Mouse (Mus musculus) midbrain, embryonic 13.5 days (tissue): Measurements from ENCODE around the gene Meiob. TPM values are rescaled to one million over a fixed set of nuclear protein-coding genes. Genes with fewer than 3 reads are reported as not detected.

Experiments
- ATAC-seq: fragments of 200-750 bp; cut with Nextera tagmentation; 2 replicates; pipeline ENCODE4 v1.8.0; 2017; ENCODE audit warnings: mild to moderate bottlenecking, moderate TSS enrichment, moderate library complexity
- H3K27ac ChIP-seq: fragments of 300-500 bp; sonication (generic); 2 replicates; pipeline ENCODE4 v1.5.1; 2015; ENCODE audit warnings: inconsistent platforms, mild to moderate bottlenecking, moderate library complexity
- H3K27me3 ChIP-seq: fragments of 300-500 bp; sonication (generic); 2 replicates; pipeline ENCODE4 v1.6.1; 2015; ENCODE audit warnings: mild to moderate bottlenecking, inconsistent platforms
- H3K36me3 ChIP-seq: fragments of 300-500 bp; sonication (generic); 2 replicates; pipeline ENCODE4 v1.6.1; 2015; ENCODE audit warnings: mild to moderate bottlenecking, inconsistent platforms
- H3K4me1 ChIP-seq: fragments of 300-500 bp; sonication (generic); replicated peaks from 2 replicates; pipeline ENCODE4 v1.6.1; 2015; ENCODE audit warnings: inconsistent platforms
- H3K4me2 ChIP-seq: fragments of 300-500 bp; sonication (generic); replicated peaks from 2 replicates; pipeline ENCODE4 v1.6.1; 2015; ENCODE audit warnings: moderate library complexity, mild to moderate bottlenecking, inconsistent platforms
- H3K4me3 ChIP-seq: fragments of 300-500 bp; sonication (generic); replicated peaks from 2 replicates; pipeline ENCODE4 v1.5.1; 2015; ENCODE audit warnings: mild to moderate bottlenecking, inconsistent platforms
- H3K9ac ChIP-seq: fragments of 300-500 bp; sonication (generic); replicated peaks from 2 replicates; pipeline ENCODE4 v1.6.1; 2015; ENCODE audit warnings: mild to moderate bottlenecking, inconsistent platforms
- H3K9me3 ChIP-seq: fragments of 300-500 bp; sonication (generic); 2 replicates; pipeline ENCODE4 v1.6.1; 2016; ENCODE audit warnings: mild to moderate bottlenecking, inconsistent platforms
- WGBS: fragments of 180-500 bp; shearing (Covaris S2); methylation state at CpG from one replicate; pipeline ENCODE4 v1.1.7; 2015; 5-methylcytosine and 5-hydroxymethylcytosine counted together
- polyA plus RNA-seq: library from polyadenylated mRNA; unstranded; fragments of >200 nt; fragmentation: Nextera tagmentation; extraction: Ambion mirVana; gene quantifications from 2 replicates; pipeline ENCODE4 v1.2.1, GENCODE M21; 2015

Meiob gene
- polyA plus RNA-seq, 1 experiment from 2014 or later, result not detected

DNA sequence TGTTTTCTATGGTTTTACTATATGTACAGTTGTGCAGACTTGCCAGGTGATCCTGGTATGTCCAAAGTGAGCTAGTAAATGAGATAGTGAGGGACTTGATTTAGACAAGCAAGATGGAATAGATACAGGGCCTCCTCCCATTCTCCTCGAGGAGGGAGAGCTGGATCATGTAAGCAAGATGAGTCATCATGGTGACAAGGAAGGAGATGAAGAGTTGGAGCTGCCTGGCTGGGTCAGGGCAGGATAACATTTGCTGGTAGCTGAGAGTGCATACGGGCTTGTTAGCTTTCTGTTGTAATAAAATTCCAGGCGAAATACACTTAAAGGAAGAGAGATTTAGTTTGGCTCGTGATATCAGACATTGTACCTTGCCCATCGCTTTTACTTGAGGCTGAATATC lies 36.3 kb downstream of the Meiob start:
- H3K4me1 ChIP-seq, result no peaks in the 10 kb centered on the region
- H3K4me3 ChIP-seq, result no peak overlapping the region
- H3K4me2 ChIP-seq, result no peak overlapping the region
- ATAC-seq, result no peak
- H3K36me3 ChIP-seq, result no peaks in the 10 kb centered on the region
- 69% methylated on average over 5 of the region's 5 CpGs for WGBS
- no peak overlapping the region for H3K9ac ChIP-seq
- H3K27me3 ChIP-seq, result peaks cover 18% of the 10 kb centered on the region; the same call in 1 of the 2 replicates
- H3K27ac ChIP-seq, result no peak overlapping the region
- no peaks in the 10 kb centered on the region for H3K9me3 ChIP-seq

DNA sequence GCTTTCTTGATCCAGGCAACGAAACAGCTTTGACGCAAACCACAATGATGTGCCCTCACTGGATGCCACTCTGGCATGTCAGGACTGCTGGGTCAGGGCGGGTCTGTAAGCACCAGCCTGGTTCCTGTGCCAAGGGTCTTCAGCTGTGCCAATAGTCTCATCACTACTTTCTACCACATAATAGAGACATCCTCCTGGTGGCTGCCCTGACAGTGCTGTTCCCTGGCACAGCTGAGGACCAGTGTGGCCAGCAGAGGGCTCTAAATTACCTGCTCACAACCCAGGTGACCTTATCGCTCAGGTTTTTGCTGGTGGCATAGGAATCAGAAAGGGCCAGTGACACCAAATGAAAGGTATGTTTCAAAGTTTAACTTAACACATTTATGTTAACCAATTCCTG lies 37.0 kb downstream of the Meiob start:
- 58% methylated on average over 4 of the region's 4 CpGs for WGBS
- Histone ChIP-seq H3K27me3 (peaks cover 18% of the 10 kb centered on the region; the same call in 1 of the 2 replicates), H3K9me3 (no peaks in the 10 kb centered on the region), H3K4me2 (no peak overlapping the region), H3K36me3 (no peaks in the 10 kb centered on the region), H3K27ac (no peak overlapping the region), H3K4me1 (no peaks in the 10 kb centered on the region), H3K9ac (no peak overlapping the region), H3K4me3 (no peak overlapping the region)
- ATAC-seq, result no peak

DNA sequence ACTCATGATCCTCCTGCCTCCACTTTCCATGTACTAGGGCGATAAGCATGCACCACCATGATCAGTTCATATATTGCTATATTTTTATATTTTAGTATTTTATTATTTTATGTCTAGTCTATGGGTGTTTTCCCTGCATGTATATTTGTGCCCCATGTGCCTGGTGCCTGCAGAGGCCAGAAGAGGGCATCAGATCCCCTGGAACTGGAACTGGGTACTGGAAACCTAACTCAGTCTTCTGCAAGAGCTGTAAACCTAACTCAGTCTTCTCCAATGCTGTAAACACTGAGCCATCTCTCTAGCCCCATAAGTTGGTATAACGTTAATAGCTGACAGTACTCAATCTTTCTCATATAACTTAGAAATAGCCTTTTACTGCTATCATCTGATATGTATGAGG lies 38.5 kb downstream of the Meiob start:
- Histone ChIP-seq H3K4me2 (no peak overlapping the region), H3K9me3 (no peaks in the 10 kb centered on the region), H3K9ac (no peak overlapping the region), H3K36me3 (no peaks in the 10 kb centered on the region), H3K27me3 (peaks cover 12% of the 10 kb centered on the region; the same call in 1 of the 2 replicates), H3K4me3 (no peak overlapping the region), H3K27ac (no peak overlapping the region), H3K4me1 (no peaks in the 10 kb centered on the region)
- ATAC-seq, result no peak
- WGBS, result 58% methylated on average over 2 of the region's 2 CpGs

DNA sequence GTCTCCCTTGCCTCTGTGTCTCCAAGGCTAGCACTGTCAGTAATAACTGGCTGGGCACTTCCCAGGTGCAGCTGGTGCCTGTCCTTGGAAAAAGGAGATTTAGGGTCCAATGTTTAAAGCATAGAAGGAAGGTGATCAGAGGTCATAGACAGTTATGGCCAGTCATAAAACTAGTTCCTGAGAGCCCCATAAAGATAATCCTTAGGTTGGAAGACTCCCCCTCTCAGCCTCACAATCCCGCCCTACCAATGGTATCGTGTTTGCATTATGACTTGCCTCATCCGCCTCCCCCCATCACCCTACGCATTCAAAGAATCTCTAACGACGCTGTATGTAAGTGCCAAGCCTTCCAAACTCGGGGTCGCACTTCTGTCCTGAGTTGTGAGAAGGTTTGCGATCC lies 40.4 kb downstream of the Meiob start:
- H3K4me1 ChIP-seq, result peaks cover 13% of the 10 kb centered on the region
- H3K9me3 ChIP-seq, result no peaks in the 10 kb centered on the region
- H3K9ac ChIP-seq, result no peak overlapping the region
- 55% methylated on average over 9 of the region's 9 CpGs for WGBS
- no peak overlapping the region for H3K4me3 ChIP-seq
- H3K36me3 ChIP-seq, result no peaks in the 10 kb centered on the region
- H3K4me2 ChIP-seq, result no peak overlapping the region
- ATAC-seq, result no peak
- no peak overlapping the region for H3K27ac ChIP-seq
- H3K27me3 ChIP-seq, result peaks cover 12% of the 10 kb centered on the region; the same call in 1 of the 2 replicates

DNA sequence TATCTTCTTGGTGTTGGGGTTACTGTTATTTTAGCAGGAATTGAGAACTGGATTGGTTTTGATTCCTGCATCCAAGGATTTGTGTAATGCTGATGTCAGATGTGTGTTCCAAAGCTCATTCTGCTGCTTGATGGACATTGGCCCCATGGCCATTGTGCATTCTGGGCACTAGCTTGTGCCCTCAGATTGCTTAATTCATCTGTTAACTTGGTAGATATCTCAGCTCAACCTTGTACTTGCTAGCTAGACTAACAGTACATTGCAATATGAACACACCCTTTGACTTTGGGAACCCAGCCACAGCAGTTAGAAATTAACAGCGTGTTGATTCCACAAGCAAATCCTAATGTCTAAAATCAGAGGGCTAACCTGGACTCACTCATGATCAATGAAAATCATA lies 43.3 kb downstream of the Meiob start:
- Histone ChIP-seq H3K36me3 (no peaks in the 10 kb centered on the region), H3K27me3 (peaks cover 14% of the 10 kb centered on the region), H3K4me1 (peaks cover 25% of the 10 kb centered on the region), H3K9ac (no peak overlapping the region), H3K4me3 (no peak overlapping the region), H3K4me2 (no peak overlapping the region), H3K9me3 (no peaks in the 10 kb centered on the region), H3K27ac (no peak overlapping the region)
- WGBS, result 94% methylated on average over 1 of the region's 1 CpGs
- no peak for ATAC-seq

DNA sequence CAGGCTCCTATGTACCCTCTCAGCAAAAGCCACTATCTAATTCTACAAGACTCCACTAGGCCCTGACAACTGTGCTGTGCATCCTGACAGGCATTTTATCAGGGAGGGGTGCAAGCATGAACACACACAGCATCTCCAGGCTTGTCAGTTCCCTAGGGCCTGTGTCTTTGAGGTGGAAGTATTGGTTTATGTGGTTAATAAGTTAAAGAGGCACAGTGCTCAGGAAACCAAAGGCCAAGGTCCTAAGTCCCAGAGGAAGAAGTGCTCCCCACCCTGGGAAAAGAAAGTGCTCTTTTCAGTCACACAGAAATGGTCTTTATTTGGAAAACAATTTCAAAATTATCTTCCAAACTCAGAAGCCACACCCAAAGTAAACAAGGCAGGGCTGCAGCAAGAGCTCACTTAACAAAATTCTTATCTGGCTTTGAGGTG lies 44.5 kb downstream of the Meiob start:
- Histone ChIP-seq H3K4me3 (peak overlapping the region; percentile 81; the same call in 1 of the 2 replicates), H3K9ac (no peak overlapping the region)
- ATAC-seq, result no peak

DNA sequence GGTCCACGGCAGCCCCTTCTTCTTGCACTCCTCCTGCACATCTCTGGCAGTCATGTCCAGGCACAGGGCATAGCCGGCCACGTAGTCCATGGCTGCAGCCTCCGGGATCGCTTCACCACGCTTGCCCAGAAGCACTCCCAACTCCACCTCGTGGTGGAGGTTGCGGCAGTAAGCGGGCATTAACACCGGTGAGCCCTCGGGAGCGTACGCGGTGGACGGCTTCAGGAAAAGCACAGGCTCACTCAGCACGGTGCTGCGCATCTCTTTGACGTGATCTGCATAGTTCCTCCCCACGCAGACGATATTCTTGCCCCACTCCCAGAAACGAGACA lies 45.6 kb downstream of the Meiob start:
- no peak for ATAC-seq
- peak overlapping the region; percentile 94 for H3K4me2 ChIP-seq
- 0% methylated on average over 21 of the region's 21 CpGs for WGBS

More for the DNA sequence above, 44.5 kb downstream of the Meiob start:
- Histone ChIP-seq H3K27ac (no peak overlapping the region), H3K27me3 (peaks cover 14% of the 10 kb centered on the region), H3K4me2 (peak overlapping the region; percentile 94), H3K4me1 (peaks cover 25% of the 10 kb centered on the region), H3K9me3 (no peaks in the 10 kb centered on the region), H3K36me3 (peaks cover 10% of the 10 kb centered on the region)

DNA sequence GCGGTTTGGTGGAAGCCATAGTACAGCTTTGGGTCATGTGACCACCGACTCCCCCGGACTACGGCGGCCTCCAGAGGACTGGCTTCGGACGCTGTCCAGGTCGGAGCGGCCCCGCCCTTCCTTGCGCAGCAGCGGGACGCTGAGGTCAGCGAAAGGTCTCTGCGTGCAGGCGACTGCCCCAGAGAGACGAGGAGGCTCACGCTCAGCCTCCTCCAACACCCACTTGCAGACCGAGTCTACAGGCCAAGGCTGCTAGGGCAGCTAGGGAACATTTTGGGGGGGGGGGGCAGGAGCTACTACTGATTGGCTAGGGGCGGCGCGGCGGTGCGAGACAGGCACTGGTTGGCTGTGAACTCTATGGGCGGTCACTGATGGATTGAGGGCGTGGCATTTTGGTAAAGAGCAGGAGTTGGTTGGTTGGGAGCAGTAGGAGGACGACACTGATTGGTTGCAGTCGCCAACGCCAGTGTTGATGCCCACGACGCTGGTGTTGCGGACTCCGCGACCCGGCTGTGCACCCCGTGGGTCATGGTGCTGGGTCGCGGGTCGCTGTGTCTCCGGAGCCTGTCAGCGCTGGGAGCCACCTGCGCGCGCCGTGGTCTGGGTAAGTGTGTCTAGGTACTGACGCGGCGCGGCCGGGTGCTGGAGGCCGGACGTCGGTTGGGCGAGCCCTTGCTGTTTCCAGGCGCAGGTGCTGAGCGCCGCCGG lies 46.1 kb downstream of the Meiob start, which contains the start of gene Fahd1:
TSS of gene Fahd1 (minus strand) at position 300 of the 708 bp plus-strand sequence.
- H3K27me3 ChIP-seq, result peaks cover 8% of the 10 kb centered on the region
- peak; percentile 100 for ATAC-seq
- peak within 1 kb of the TSS; percentile 81 for H3K4me3 ChIP-seq
- H3K36me3 ChIP-seq, result peaks cover 18% of the 10 kb centered on the region
- H3K9ac ChIP-seq, result peak within 1 kb of the TSS; percentile 82
- no peaks in the 10 kb centered on the region for H3K9me3 ChIP-seq
- WGBS, result under 1% methylated on average over 58 of the region's 58 CpGs
- peak within 1 kb of the TSS; percentile 92 for H3K27ac ChIP-seq
- peaks cover 25% of the 10 kb centered on the region for H3K4me1 ChIP-seq
- H3K4me2 ChIP-seq, result peak within 1 kb of the TSS; percentile 94

More for the DNA sequence above, 45.6 kb downstream of the Meiob start:
- peaks cover 25% of the 10 kb centered on the region for H3K4me1 ChIP-seq
- peaks cover 8% of the 10 kb centered on the region for H3K27me3 ChIP-seq
- H3K9ac ChIP-seq, result peak overlapping the region; percentile 82
- peak overlapping the region; percentile 81 for H3K4me3 ChIP-seq
- peak overlapping the region; percentile 92 for H3K27ac ChIP-seq
- H3K36me3 ChIP-seq, result peaks cover 18% of the 10 kb centered on the region
- H3K9me3 ChIP-seq, result no peaks in the 10 kb centered on the region

DNA sequence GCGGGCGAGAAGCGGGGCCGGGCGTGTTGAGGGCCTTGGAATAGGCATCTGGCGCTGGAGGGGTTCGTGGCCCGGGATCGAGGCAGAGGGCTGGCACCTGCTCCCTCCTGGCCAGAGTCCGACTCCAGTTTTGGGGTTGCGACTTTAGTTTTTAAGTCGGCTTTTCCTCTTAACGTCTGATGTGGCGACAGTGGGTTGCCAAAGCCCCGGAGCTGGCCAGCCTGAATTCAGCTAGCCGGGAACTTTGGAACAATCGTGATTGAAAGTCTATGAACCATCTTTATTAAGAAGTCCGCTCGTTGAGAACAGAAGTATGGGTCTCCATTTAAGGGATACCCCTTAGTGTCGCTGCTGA lies 46.7 kb downstream of the Meiob start:
- Histone ChIP-seq H3K4me3 (peak overlapping the region; percentile 81), H3K9me3 (no peaks in the 10 kb centered on the region), H3K27ac (peak overlapping the region; percentile 68), H3K27me3 (peaks cover 8% of the 10 kb centered on the region), H3K4me2 (peak overlapping the region; percentile 94), H3K36me3 (peaks cover 20% of the 10 kb centered on the region), H3K4me1 (peaks cover 25% of the 10 kb centered on the region), H3K9ac (peak overlapping the region; percentile 81)
- WGBS, result under 1% methylated on average over 20 of the region's 20 CpGs
- ATAC-seq, result no peak

DNA sequence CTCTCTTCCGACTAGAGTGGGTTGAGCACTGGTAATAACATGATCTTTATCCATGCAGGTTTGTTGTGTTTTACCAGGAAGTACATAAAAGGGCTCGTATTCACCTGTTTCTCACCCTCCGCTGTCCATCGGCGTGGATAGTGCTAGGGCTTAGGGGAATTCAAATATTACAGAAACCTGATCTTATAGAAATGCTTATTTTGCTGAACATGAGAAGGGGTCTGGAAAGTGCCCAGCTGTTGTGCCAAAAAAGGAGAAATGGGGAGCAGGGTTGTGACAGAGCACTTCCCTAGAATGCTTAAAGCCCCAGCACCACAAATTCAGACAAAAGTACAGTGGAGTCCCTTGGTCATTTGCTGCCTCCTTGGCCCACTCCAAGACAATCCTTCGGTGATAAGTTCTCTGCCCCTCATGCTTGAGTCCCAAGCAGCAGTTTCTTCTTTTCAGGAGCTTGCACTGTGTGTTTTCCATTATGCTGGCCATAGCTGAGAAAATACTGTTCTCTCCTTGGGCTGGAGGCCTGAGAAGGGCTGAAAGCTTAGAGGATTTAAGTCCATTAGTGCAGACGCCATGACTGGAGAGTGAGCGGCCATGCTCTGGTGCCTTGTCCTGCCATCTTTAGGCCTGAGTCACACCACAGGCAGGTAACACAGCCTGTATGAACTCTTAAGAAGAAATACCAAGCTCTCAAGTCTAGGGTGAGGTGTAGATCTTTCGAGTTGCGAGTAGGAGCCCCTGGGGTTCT lies 47.5 kb downstream of the Meiob start:
- Histone ChIP-seq H3K27me3 (peaks cover 8% of the 10 kb centered on the region), H3K27ac (no peak overlapping the region), H3K4me3 (peak overlapping the region; percentile 81), H3K4me2 (peak overlapping the region; percentile 94), H3K36me3 (peaks cover 28% of the 10 kb centered on the region), H3K9me3 (no peaks in the 10 kb centered on the region), H3K9ac (peak overlapping the region; percentile 81), H3K4me1 (peaks cover 25% of the 10 kb centered on the region)
- WGBS, result 82% methylated on average over 10 of the region's 10 CpGs
- ATAC-seq, result no peak

DNA sequence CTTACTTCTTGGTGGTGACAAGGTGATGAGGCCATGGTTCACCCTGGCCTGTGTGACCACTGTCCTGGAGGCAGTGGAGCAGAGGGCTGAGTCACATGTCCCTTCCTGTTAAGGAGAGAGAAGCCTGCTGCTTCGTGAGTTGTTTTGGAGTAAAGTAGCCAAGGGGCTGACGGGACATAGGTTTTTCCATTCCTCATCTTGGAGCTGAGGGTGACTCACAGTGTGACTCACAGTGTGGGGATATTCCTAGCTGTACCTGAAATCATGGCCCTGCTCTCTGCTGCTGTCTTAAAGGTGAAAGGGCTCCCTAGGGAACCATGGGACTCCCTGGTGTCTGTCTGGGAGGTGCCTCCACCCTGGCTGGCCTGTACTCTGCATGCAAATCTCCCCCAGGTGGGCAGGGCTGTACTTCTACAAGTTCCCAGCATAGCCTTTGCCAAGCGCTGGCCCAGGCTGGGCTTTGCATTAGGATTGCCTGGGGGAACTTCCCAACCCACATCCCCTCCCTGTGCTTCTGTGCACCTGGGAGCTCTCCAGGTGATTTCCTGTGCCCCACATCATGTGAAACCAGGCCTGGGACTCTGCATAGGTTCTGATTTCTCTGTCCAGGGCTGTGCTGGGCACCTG lies 51.9 kb downstream of the Meiob start:
- 90% methylated on average over 3 of the region's 3 CpGs for WGBS
- ATAC-seq, result no peak
- H3K9me3 ChIP-seq, result no peaks in the 10 kb centered on the region
- peaks cover 8% of the 10 kb centered on the region for H3K27me3 ChIP-seq
- peaks cover 63% of the 10 kb centered on the region for H3K36me3 ChIP-seq
- no peak overlapping the region for H3K4me2 ChIP-seq
- peaks cover 9% of the 10 kb centered on the region for H3K4me1 ChIP-seq
- no peak overlapping the region for H3K27ac ChIP-seq
- no peak overlapping the region for H3K9ac ChIP-seq
- H3K4me3 ChIP-seq, result no peak overlapping the region

DNA sequence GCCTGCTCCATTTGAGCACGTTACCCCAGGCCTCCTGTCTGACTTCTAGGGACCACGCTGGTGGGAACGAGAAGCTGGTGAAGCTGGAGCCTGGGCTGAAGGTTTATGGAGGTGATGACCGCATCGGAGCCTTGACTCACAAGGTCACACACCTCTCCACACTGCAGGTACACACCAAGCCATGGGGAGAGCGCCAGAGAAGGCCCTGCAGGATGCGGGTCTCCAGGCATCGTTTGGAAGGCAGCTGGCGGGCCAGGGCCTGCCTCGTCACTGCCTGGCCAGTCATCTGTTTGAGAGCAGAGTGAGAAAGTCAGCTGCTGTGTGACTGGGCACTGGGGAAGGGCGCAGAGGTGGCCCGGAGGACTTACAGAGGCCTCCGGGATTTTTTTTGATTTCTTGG lies 52.5 kb downstream of the Meiob start:
- Histone ChIP-seq H3K36me3 (peaks cover 69% of the 10 kb centered on the region), H3K4me2 (no peak overlapping the region), H3K27me3 (peaks cover 3% of the 10 kb centered on the region), H3K9ac (no peak overlapping the region), H3K27ac (no peak overlapping the region), H3K9me3 (no peaks in the 10 kb centered on the region), H3K4me1 (peaks cover 3% of the 10 kb centered on the region; the same call in 1 of the 2 replicates), H3K4me3 (no peak overlapping the region)
- no peak for ATAC-seq
- WGBS, result 90% methylated on average over 13 of the region's 13 CpGs
